Mouse (Mus musculus): Measurements from ENCODE around the gene Gzmk.

DNA sequence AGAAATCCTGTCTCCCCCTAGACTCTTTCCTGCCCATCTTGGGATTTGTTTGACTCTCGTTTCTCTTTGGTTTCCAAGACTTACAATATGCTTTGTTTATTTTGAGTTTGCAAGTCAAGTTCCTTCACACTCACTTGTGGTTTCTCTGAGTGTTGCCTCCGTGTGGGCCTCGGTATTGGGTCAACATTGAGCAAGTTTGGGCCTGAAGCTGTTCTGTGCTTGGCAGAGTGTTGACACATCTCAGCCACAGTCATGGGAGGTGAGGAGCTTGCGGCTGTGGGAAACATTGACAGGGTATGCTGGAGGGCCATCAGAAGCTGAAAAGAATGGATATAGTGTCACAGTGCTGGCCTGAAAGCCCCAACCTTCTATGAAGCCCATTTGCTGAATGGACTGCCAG, 1.4 kb upstream of the Gzmk start:
- TF ChIP-seq CTCF (IDR thresholded peaks at IDR 0.05 in 2 of 3, conservative IDR thresholded peaks at IDR 0.05 in 1 of 3; ENCODE audit: control insufficient read depth in 1 of 3, insufficient read depth in 1 of 3, low read depth in 2 of 3, low read length in 3 of 3, poor library complexity in 1 of 3, severe bottlenecking in 1 of 3) (no peak), MAFK (IDR thresholded peaks at IDR 0.05; ENCODE audit: borderline replicate concordance, low read depth, low read length) (no peak), TAL1 (IDR thresholded peaks at IDR 0.05; ENCODE audit: low read length) (no peak), ZNF384 (IDR thresholded peaks at IDR 0.05; ENCODE audit: low read depth, low read length) (no peak), POLR2A (IDR thresholded peaks at IDR 0.05; ENCODE audit: control insufficient read depth in 1 of 2, insufficient read depth in 1 of 2, low read depth in 1 of 2, low read length in 2 of 2, poor library complexity in 1 of 2) (no peak), USF1 (IDR thresholded peaks at IDR 0.05; ENCODE audit: low read depth, low read length) (no peak), KAT2A (conservative IDR thresholded peaks at IDR 0.05; ENCODE audit: low read depth, low read length) (no peak)
